Mouse (Mus musculus): Measurements from ENCODE around the gene Gsg1l2. TPM values are rescaled to one million over a fixed set of nuclear protein-coding genes. Genes with fewer than 3 reads are reported as not detected.

Gsg1l2 gene
- total and polyA plus RNA-seq, 2 experiments from 2014 or later, result not detected

GRCm38 (mm10) chr11:67738345-67738744 is 36.1 kb upstream of the Gsg1l2 start:
- Histone ChIP-seq H3K36me3 (replicated peaks; ENCODE audit: control insufficient read depth, insufficient read depth, low read length) (no peaks in the 10 kb centered on the region), H3K27ac (ENCODE audit: low read depth) (no peak overlapping the region), H3K9ac (replicated peaks; ENCODE audit: low read depth, low read length) (no peak overlapping the region), H3K9me3 (replicated peaks; ENCODE audit: control insufficient read depth, low read length) (no peaks in the 10 kb centered on the region), H3K4me3 (ENCODE audit: low read depth, low read length) (no peak overlapping the region), H3K4me2 (ENCODE audit: low read depth, low read length) (no peak overlapping the region), H3K27me3 (ENCODE audit: control insufficient read depth, insufficient read depth, low read length) (no peaks in the 10 kb centered on the region), H3K4me1 (ENCODE audit: control insufficient read depth, insufficient read depth) (no peaks in the 10 kb centered on the region)
- TF ChIP-seq CTCF (IDR thresholded peaks at IDR 0.05; ENCODE audit: low read depth), result no peak
- no peak for ATAC-seq (ENCODE audit: insufficient read depth, low read depth)
- WGBS, result 79% methylated on average over 6 of the region's 6 CpGs
- DNase-seq (ENCODE audit: low spot score), result no peak

DNA sequence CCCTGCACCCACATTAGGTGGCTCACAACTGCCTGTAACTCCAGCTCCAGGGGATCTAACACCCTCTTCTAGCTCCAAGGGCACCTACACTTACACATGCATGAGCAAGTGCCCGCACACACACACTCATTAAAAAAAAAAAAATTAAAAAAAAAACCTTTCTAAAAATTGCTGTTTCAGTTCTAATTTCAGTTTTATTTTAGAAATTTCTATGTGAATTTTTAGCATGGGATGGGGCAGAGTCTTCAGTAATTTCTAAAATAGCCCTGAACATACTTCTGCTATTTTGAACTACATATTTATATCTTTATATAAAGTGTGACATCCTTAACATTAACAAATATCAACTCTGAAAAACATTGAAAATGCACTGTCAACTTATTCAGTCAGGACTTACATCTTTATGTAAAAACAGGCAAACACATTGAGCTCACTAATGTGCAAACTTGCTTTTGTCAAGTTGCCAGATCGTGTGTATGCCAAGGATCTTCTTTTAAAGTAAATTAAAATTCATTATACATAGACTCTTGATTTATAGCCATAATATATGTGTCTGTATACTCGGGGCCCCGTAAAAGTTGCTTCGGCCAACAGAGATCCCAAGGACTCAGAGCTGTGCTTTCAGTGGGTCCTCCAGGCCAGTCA is 35.4 kb upstream of the Gsg1l2 start:
- Histone ChIP-seq H3K36me3 (replicated peaks; ENCODE audit: control insufficient read depth, insufficient read depth, low read length) (no peaks in the 10 kb centered on the region), H3K27me3 (ENCODE audit: control insufficient read depth, insufficient read depth, low read length) (no peaks in the 10 kb centered on the region), H3K9ac (replicated peaks; ENCODE audit: low read depth, low read length) (no peak overlapping the region), H3K9me3 (replicated peaks; ENCODE audit: control insufficient read depth, low read length) (no peaks in the 10 kb centered on the region), H3K4me3 (ENCODE audit: low read depth, low read length) (no peak overlapping the region), H3K4me1 (ENCODE audit: control insufficient read depth, insufficient read depth) (no peaks in the 10 kb centered on the region), H3K27ac (ENCODE audit: low read depth) (no peak overlapping the region), H3K4me2 (ENCODE audit: low read depth, low read length) (no peak overlapping the region)
- ATAC-seq (ENCODE audit: insufficient read depth, low read depth), result no peak
- WGBS, result 82% methylated on average over 5 of the region's 5 CpGs
- TF ChIP-seq EP300 (IDR thresholded peaks at IDR 0.05; ENCODE audit: low read depth), result no peak
- TF ChIP-seq CTCF (IDR thresholded peaks at IDR 0.05; ENCODE audit: low read depth), result no peak
- DNase-seq (ENCODE audit: low spot score), result no peak

DNA sequence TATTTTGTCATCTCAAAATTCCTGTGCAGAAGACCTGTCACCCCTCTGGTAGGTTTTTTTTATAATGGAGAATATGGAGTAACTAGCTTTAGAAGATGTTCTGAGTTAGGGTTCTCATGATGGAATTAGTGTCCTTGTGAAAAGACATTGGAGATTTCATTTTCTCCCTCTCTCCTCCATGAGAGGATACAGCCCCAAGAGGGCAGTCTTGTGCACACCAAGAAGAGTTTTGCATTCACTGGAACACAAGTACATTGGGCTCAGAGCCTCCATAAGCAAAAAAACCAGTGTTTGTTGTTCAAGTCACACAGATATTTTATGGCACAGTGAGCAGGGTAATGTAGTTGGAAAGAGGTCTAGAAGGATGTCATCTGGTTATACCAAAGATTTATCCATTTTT is 32.8 kb upstream of the Gsg1l2 start:
- DNase-seq (ENCODE audit: low spot score) (peak; percentile 16), ATAC-seq (ENCODE audit: insufficient read depth, low read depth) (no peak)
- TF ChIP-seq CTCF (IDR thresholded peaks at IDR 0.05; ENCODE audit: low read depth) (peak; percentile 48), EP300 (IDR thresholded peaks at IDR 0.05; ENCODE audit: low read depth) (no peak)
- no peak overlapping the region for H3K27ac ChIP-seq (ENCODE audit: low read depth)
- no peak overlapping the region for H3K9ac ChIP-seq (replicated peaks; ENCODE audit: low read depth, low read length)
- no peaks in the 10 kb centered on the region for H3K4me1 ChIP-seq (ENCODE audit: control insufficient read depth, insufficient read depth)
- no peaks in the 10 kb centered on the region for H3K27me3 ChIP-seq (ENCODE audit: control insufficient read depth, insufficient read depth, low read length)
- no peak overlapping the region for H3K4me2 ChIP-seq (ENCODE audit: low read depth, low read length)
- H3K9me3 ChIP-seq (replicated peaks; ENCODE audit: control insufficient read depth, low read length), result no peaks in the 10 kb centered on the region
- no peaks in the 10 kb centered on the region for H3K36me3 ChIP-seq (replicated peaks; ENCODE audit: control insufficient read depth, insufficient read depth, low read length)
- H3K4me3 ChIP-seq (ENCODE audit: low read depth, low read length), result no peak overlapping the region

GRCm38 (mm10) chr11:67756287-67756686 is 18.1 kb upstream of the Gsg1l2 start:
- no peaks in the 10 kb centered on the region for H3K27me3 ChIP-seq (ENCODE audit: control insufficient read depth, insufficient read depth, low read length)
- no peak overlapping the region for H3K4me2 ChIP-seq (ENCODE audit: low read depth, low read length)
- no peak overlapping the region for H3K9ac ChIP-seq (replicated peaks; ENCODE audit: low read depth, low read length)
- H3K4me3 ChIP-seq (ENCODE audit: low read depth, low read length), result no peak overlapping the region
- 100% methylated on average over 1 of the region's 1 CpGs for WGBS
- no peaks in the 10 kb centered on the region for H3K36me3 ChIP-seq (replicated peaks; ENCODE audit: control insufficient read depth, insufficient read depth, low read length)
- TF ChIP-seq CTCF (IDR thresholded peaks at IDR 0.05; ENCODE audit: low read depth) (no peak), EP300 (IDR thresholded peaks at IDR 0.05; ENCODE audit: low read depth) (no peak)
- H3K4me1 ChIP-seq (ENCODE audit: control insufficient read depth, insufficient read depth), result no peaks in the 10 kb centered on the region
- H3K27ac ChIP-seq (ENCODE audit: low read depth), result no peak overlapping the region
- no peak for DNase-seq (ENCODE audit: low spot score)
- ATAC-seq (ENCODE audit: insufficient read depth, low read depth), result no peak
- no peaks in the 10 kb centered on the region for H3K9me3 ChIP-seq (replicated peaks; ENCODE audit: control insufficient read depth, low read length)

DNA sequence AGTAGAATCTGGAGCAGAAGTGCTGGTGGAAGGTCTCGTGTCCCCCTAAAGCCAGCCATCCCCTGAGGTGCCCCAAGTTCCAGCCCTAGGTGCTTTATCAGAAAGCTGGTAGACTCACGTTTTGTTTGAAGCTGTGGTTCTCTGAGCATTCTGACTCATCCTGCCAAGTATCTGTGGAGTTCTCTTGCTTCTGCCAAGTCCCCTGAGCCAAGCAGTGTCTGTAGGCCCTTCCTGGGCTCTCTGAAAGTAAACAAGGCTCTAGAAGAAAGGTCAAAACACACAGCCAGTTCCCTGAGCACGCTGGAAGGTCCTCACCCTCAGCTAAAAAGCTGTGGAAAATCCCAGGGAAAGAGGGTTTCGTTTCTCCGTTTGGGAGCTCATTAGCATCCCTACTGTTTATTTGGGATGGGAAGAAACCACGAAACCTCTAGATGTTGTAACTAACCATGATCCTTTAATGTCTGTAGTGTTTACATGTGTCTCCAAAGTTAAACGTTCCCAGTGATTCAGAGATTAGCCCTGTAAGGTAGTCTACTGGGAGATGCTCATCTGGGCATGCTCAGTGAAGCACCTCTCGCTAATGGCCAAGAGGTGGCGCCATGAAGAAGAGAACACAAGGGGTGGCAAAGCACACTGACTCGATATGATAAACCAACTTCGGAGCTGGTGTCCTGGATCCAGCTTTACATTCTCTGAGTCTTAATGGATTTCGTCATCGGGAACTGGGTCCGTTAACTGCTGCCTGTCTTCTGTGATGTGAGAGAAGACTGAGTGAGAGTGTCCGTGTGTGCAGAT is 16.8 kb upstream of the Gsg1l2 start:
- H3K9me3 ChIP-seq (replicated peaks; ENCODE audit: control insufficient read depth, low read length), result no peaks in the 10 kb centered on the region
- peak; percentile 8 for DNase-seq (ENCODE audit: low spot score)
- TF ChIP-seq CTCF (IDR thresholded peaks at IDR 0.05; ENCODE audit: low read depth) (peak; percentile 70), EP300 (IDR thresholded peaks at IDR 0.05; ENCODE audit: low read depth) (no peak)
- H3K27me3 ChIP-seq (ENCODE audit: control insufficient read depth, insufficient read depth, low read length), result no peaks in the 10 kb centered on the region
- ATAC-seq (ENCODE audit: insufficient read depth, low read depth), result no peak
- WGBS, result 61% methylated on average over 15 of the region's 15 CpGs
- no peak overlapping the region for H3K27ac ChIP-seq (ENCODE audit: low read depth)
- H3K36me3 ChIP-seq (replicated peaks; ENCODE audit: control insufficient read depth, insufficient read depth, low read length), result no peaks in the 10 kb centered on the region
- H3K4me3 ChIP-seq (ENCODE audit: low read depth, low read length), result no peak overlapping the region
- no peak overlapping the region for H3K4me2 ChIP-seq (ENCODE audit: low read depth, low read length)
- H3K9ac ChIP-seq (replicated peaks; ENCODE audit: low read depth, low read length), result no peak overlapping the region
- no peaks in the 10 kb centered on the region for H3K4me1 ChIP-seq (ENCODE audit: control insufficient read depth, insufficient read depth)

All from heart, postnatal 0 days (tissue).